Mouse (Mus musculus) lung, postnatal 4 days (tissue): ENCODE measurements around the gene Zbtb3.

Source experiments
- DNase-seq, 2 experiments: peaks; one replicate each; pipeline ENCODE4 v3.0.0; 2021

The Zbtb3 gene

GRCm38 (mm10) chr19:8841012-8841411 is 38.7 kb downstream of the Zbtb3 start:
- no peak for DNase-seq

- DNase-seq, result no peak
These were observed 40.6 kb downstream of the Zbtb3 start for GRCm38 (mm10) chr19:8842961-8843360.

GRCm38 (mm10) chr19:8844371-8845129 is 42.2 kb downstream of the Zbtb3 start:
- peak; percentile 56 to 82 for DNase-seq

- DNase-seq, result no peak
These were observed 46.0 kb downstream of the Zbtb3 start for GRCm38 (mm10) chr19:8848356-8848755.

- peak in 1 of 2 experiments; percentile 67 for DNase-seq
These were observed 48.1 kb downstream of the Zbtb3 start, which contains the start of gene Lrrn4cl for GRCm38 (mm10) chr19:8850402-8850901. Gene Lrrn4cl, plus strand, starts transcription at chr19:8850768.

- DNase-seq, result peak in 1 of 2 experiments; percentile 39
These were observed 49.3 kb downstream of the Zbtb3 start for GRCm38 (mm10) chr19:8851639-8852038.

GRCm38 (mm10) chr19:8852236-8852928 is 50.0 kb downstream of the Zbtb3 start:
- no peak for DNase-seq

GRCm38 (mm10) chr19:8853117-8853516 is 50.8 kb downstream of the Zbtb3 start:
- no peak for DNase-seq
